Mouse (Mus musculus) embryonic fibroblast, embryonic 13.5 days (primary cell): ENCODE measurements around the gene Crebrf.

ENCODE experiments used
- CTCF ChIP-seq: IDR thresholded peaks from 2 replicates; pipeline ENCODE4 v1.5.1; 2011; ENCODE audit warnings: mild to moderate bottlenecking, control low read depth, low read length, moderate library complexity, borderline replicate concordance; ENCODE audit not compliant: insufficient read depth
- POLR2A ChIP-seq: IDR thresholded peaks from 2 replicates; pipeline ENCODE4 v1.6.1; 2011; ENCODE audit warnings: low read depth, mild to moderate bottlenecking, control low read depth, low read length, moderate library complexity

- no peak for TF ChIP-seq POLR2A
- TF ChIP-seq CTCF, result no peak
Observed at GRCm38 (mm10) chr17:26681276-26681675, 34.2 kb upstream of the Crebrf start.
